Mouse (Mus musculus): ENCODE measurements around the gene Ankrd13d. TPM values are rescaled to one million over a fixed set of nuclear protein-coding genes. Genes with fewer than 3 reads are reported as not detected.

The Ankrd13d gene
- polyA plus RNA-seq, 1 experiment from 2014 or later = 63.4 TPM

- peak; percentile 28; the same call in 1 of the 2 replicates for ATAC-seq (ENCODE audit: low FRiP score, low read depth)
These were observed 26.8 kb upstream of the Ankrd13d start for GRCm38 (mm10) chr19:4309776-4310185.

GRCm38 (mm10) chr19:4309302-4309701, 26.4 kb upstream of the Ankrd13d start:
- Histone ChIP-seq H3K4me1 (replicated peaks) (peaks cover 22% of the 10 kb centered on the region), H3K9ac (no peak overlapping the region; the same call in 1 of the 2 replicates), H3K4me2 (no peak overlapping the region), H3K27me3 (no peaks in the 10 kb centered on the region), H3K9me3 (no peaks in the 10 kb centered on the region), H3K4me3 (no peak overlapping the region), H3K36me3 (peaks cover 5% of the 10 kb centered on the region; the same call in 1 of the 2 replicates), H3K27ac (replicated peaks) (no peak overlapping the region)
- ATAC-seq (ENCODE audit: low FRiP score, low read depth) = no peak
- WGBS = 92% methylated on average over 4 of the region's 4 CpGs

More at GRCm38 (mm10) chr19:4309776-4310185, 26.8 kb upstream of the Ankrd13d start:
- no peak overlapping the region for H3K4me3 ChIP-seq
- no peaks in the 10 kb centered on the region for H3K27me3 ChIP-seq
- peaks cover 8% of the 10 kb centered on the region; the same call in 1 of the 2 replicates for H3K36me3 ChIP-seq
- no peak overlapping the region for H3K27ac ChIP-seq (replicated peaks)
- H3K4me1 ChIP-seq (replicated peaks) = peaks cover 17% of the 10 kb centered on the region
- no peak overlapping the region; the same call in 1 of the 2 replicates for H3K9ac ChIP-seq
- H3K4me2 ChIP-seq = no peak overlapping the region
- H3K9me3 ChIP-seq = no peaks in the 10 kb centered on the region

GRCm38 (mm10) chr19:4306190-4306577, 23.2 kb upstream of the Ankrd13d start, which contains the start of gene Grk2:
Gene Grk2, minus strand, starts transcription at chr19:4306222.
- peaks cover 53% of the 10 kb centered on the region for H3K4me1 ChIP-seq (replicated peaks)
- H3K36me3 ChIP-seq = no peaks in the 10 kb centered on the region
- peak within 1 kb of the TSS; percentile 83 for H3K4me2 ChIP-seq
- ATAC-seq (ENCODE audit: low FRiP score, low read depth) = peak; percentile 74
- WGBS = 0% methylated on average over 38 of the region's 46 CpGs
- peak within 1 kb of the TSS; percentile 92 for H3K9ac ChIP-seq
- H3K27ac ChIP-seq (replicated peaks) = peak within 1 kb of the TSS; percentile 86
- H3K27me3 ChIP-seq = no peaks in the 10 kb centered on the region
- peak within 1 kb of the TSS; percentile 92 for H3K4me3 ChIP-seq
- H3K9me3 ChIP-seq = no peaks in the 10 kb centered on the region

GRCm38 (mm10) chr19:4305491-4306189, 22.7 kb upstream of the Ankrd13d start:
- Histone ChIP-seq H3K4me1 (replicated peaks) (peaks cover 59% of the 10 kb centered on the region), H3K9ac (peak overlapping the region; percentile 92), H3K4me2 (peak overlapping the region; percentile 83)

GRCm38 (mm10) chr19:4304871-4305321, 22.0 kb upstream of the Ankrd13d start:
- peak overlapping the region; percentile 92 for H3K9ac ChIP-seq
- H3K4me3 ChIP-seq = peak overlapping the region; percentile 92
- no peaks in the 10 kb centered on the region for H3K9me3 ChIP-seq
- H3K4me1 ChIP-seq (replicated peaks) = peaks cover 66% of the 10 kb centered on the region
- no peak for ATAC-seq (ENCODE audit: low FRiP score, low read depth)
- no peaks in the 10 kb centered on the region for H3K27me3 ChIP-seq
- 58% methylated on average over 4 of the region's 4 CpGs for WGBS
- peak overlapping the region; percentile 83 for H3K4me2 ChIP-seq
- H3K36me3 ChIP-seq = no peaks in the 10 kb centered on the region
- peak overlapping the region; percentile 86; the same call in 1 of the 2 replicates for H3K27ac ChIP-seq (replicated peaks)

More at GRCm38 (mm10) chr19:4305491-4306189, 22.7 kb upstream of the Ankrd13d start:
- H3K27ac ChIP-seq (replicated peaks) = peak overlapping the region; percentile 86
- H3K27me3 ChIP-seq = no peaks in the 10 kb centered on the region
- H3K4me3 ChIP-seq = peak overlapping the region; percentile 92
- no peaks in the 10 kb centered on the region for H3K9me3 ChIP-seq
- under 1% methylated on average over 65 of the region's 68 CpGs for WGBS
- H3K36me3 ChIP-seq = no peaks in the 10 kb centered on the region
- ATAC-seq (ENCODE audit: low FRiP score, low read depth) = peak; percentile 67

GRCm38 (mm10) chr19:4304251-4304821, 21.4 kb upstream of the Ankrd13d start:
- ATAC-seq (ENCODE audit: low FRiP score, low read depth) = no peak
- no peaks in the 10 kb centered on the region for H3K36me3 ChIP-seq
- H3K4me2 ChIP-seq = peak overlapping the region; percentile 83
- H3K9ac ChIP-seq = peak overlapping the region; percentile 92; the same call in 1 of the 2 replicates
- H3K4me3 ChIP-seq = peak overlapping the region; percentile 92
- H3K27me3 ChIP-seq = no peaks in the 10 kb centered on the region
- H3K4me1 ChIP-seq (replicated peaks) = peaks cover 72% of the 10 kb centered on the region
- 0 out of 2 replicates have a peak overlapping the region, but pooled peaks have one; percentile 20 for H3K27ac ChIP-seq (replicated peaks)
- no peaks in the 10 kb centered on the region for H3K9me3 ChIP-seq
- WGBS = 80% methylated on average over 5 of the region's 5 CpGs

GRCm38 (mm10) chr19:4303640-4303995, 20.7 kb upstream of the Ankrd13d start:
- Histone ChIP-seq H3K9me3 (no peaks in the 10 kb centered on the region), H3K4me1 (replicated peaks) (peaks cover 72% of the 10 kb centered on the region), H3K27ac (replicated peaks) (peak overlapping the region; percentile 77; the same call in 1 of the 2 replicates), H3K36me3 (no peaks in the 10 kb centered on the region), H3K27me3 (no peaks in the 10 kb centered on the region), H3K9ac (no peak overlapping the region), H3K4me3 (0 out of 2 replicates have a peak overlapping the region, but pooled peaks have one; percentile 5), H3K4me2 (peak overlapping the region; percentile 83)
- WGBS = 87% methylated on average over 5 of the region's 5 CpGs
- ATAC-seq (ENCODE audit: low FRiP score, low read depth) = no peak

GRCm38 (mm10) chr19:4302936-4303639, 20.2 kb upstream of the Ankrd13d start:
- H3K4me2 ChIP-seq = peak overlapping the region; percentile 83
- no peaks in the 10 kb centered on the region for H3K27me3 ChIP-seq
- H3K4me1 ChIP-seq (replicated peaks) = peaks cover 72% of the 10 kb centered on the region
- H3K27ac ChIP-seq (replicated peaks) = peak overlapping the region; percentile 77
- 0 out of 2 replicates have a peak overlapping the region, but pooled peaks have one; percentile 5 for H3K4me3 ChIP-seq
- no peak overlapping the region for H3K9ac ChIP-seq
- no peaks in the 10 kb centered on the region for H3K9me3 ChIP-seq
- no peak for ATAC-seq (ENCODE audit: low FRiP score, low read depth)
- no peaks in the 10 kb centered on the region for H3K36me3 ChIP-seq
- WGBS = 62% methylated on average over 7 of the region's 7 CpGs

GRCm38 (mm10) chr19:4301735-4302651, 19.1 kb upstream of the Ankrd13d start:
- H3K27ac ChIP-seq (replicated peaks) = peak overlapping the region; percentile 77
- H3K27me3 ChIP-seq = no peaks in the 10 kb centered on the region
- peak overlapping the region; percentile 83 for H3K4me2 ChIP-seq
- ATAC-seq (ENCODE audit: low FRiP score, low read depth) = no peak; the same call in 1 of the 2 replicates
- H3K9me3 ChIP-seq = no peaks in the 10 kb centered on the region
- 27% methylated on average over 21 of the region's 21 CpGs for WGBS
- peak overlapping the region; percentile 17 for H3K4me3 ChIP-seq
- peak overlapping the region; percentile 21; the same call in 1 of the 2 replicates for H3K9ac ChIP-seq
- H3K4me1 ChIP-seq (replicated peaks) = peaks cover 69% of the 10 kb centered on the region
- H3K36me3 ChIP-seq = no peaks in the 10 kb centered on the region

- H3K4me2 ChIP-seq = peak overlapping the region; percentile 83
- WGBS = 65% methylated on average over 11 of the region's 11 CpGs
- peak overlapping the region; percentile 77 for H3K27ac ChIP-seq (replicated peaks)
- no peak for ATAC-seq (ENCODE audit: low FRiP score, low read depth)
- H3K9ac ChIP-seq = 0 out of 2 replicates have a peak overlapping the region, but pooled peaks have one; percentile 21
- H3K9me3 ChIP-seq = no peaks in the 10 kb centered on the region
- H3K27me3 ChIP-seq = no peaks in the 10 kb centered on the region
- H3K36me3 ChIP-seq = no peaks in the 10 kb centered on the region
- 0 out of 2 replicates have a peak overlapping the region, but pooled peaks have one; percentile 17 for H3K4me3 ChIP-seq
- H3K4me1 ChIP-seq (replicated peaks) = peaks cover 61% of the 10 kb centered on the region
These were observed 18.2 kb upstream of the Ankrd13d start for GRCm38 (mm10) chr19:4300852-4301734.

Data from hindbrain, embryonic 15.5 days (tissue).